Mouse (Mus musculus) ovary, postnatal 36 days (tissue): ENCODE measurements at regions not wholly inside any gene's neighbourhood (a gene's known extent, or its start where the extent isn't known, plus 50 kb on each side); places are given as distances from the start of the nearest gene placed in this dataset.

Experiments used
- DNase-seq: peaks from one replicate; pipeline ENCODE4 v3.0.0; 2022; ENCODE audit warnings: low spot score, mixed read lengths

DNA sequence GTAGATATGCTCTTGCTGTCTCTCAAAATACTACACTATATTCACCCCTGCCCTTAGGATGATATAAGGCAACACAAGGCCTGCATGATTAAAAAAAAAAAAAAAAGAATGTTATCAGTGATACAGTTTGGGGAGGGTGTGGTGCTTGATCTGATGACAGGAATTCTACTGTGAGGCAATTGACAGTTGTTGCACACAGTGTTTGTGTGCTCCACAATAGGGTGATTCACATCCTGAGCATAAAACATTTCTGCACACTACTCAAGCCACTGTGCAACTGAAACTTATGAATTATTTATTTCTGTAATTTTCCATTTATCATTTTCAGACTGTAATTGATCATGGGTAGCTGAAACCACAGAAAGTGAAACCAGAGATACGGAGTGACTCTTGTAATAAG lies 277.2 kb upstream of the Adgrl4 start:
- DNase-seq = no peak

DNA sequence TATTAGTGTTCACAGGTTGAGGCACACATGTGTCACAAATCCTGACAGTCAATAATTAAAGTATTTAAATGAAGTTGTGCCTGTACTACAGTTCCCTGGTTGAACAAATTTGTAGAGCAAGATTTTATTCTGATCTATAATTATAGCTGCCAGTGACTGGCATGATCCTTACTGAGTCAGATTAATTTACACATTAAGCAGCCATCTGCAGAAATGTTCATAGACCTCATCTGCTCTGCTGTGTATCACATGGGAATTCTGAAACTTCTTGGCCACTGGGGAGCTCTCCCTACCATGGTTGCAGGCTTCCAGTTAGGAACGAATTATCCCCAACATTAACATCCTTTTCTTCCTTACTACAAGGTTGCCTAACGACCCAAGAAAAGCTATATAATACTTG lies 255.6 kb upstream of the Adgrl4 start:
- no peak for DNase-seq

- DNase-seq = no peak
Observed at GRCm38 (mm10) chr3:151192092-151192491, 245.6 kb upstream of the Adgrl4 start.

DNA sequence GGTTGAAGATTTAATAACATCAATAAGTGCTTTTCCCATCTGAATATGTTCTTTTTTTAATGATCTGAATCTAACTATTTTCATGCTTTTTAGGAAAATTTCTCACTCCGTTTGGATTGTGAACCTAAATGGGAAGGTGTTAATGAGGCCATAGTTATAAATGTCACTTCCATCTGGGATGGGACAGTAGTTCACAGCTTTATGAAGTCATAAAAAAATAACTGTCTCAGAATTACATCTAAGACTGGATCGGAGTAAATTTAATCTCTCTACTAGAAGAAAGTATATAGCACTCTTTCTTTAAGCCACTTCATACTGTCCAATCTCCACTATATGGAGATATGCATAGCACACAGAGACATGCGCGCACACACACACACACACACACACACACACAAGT lies 226.7 kb upstream of the Adgrl4 start:
- DNase-seq = no peak

GRCm38 (mm10) chr3:151216764-151217502 lies 220.8 kb upstream of the Adgrl4 start:
- DNase-seq = no peak

DNA sequence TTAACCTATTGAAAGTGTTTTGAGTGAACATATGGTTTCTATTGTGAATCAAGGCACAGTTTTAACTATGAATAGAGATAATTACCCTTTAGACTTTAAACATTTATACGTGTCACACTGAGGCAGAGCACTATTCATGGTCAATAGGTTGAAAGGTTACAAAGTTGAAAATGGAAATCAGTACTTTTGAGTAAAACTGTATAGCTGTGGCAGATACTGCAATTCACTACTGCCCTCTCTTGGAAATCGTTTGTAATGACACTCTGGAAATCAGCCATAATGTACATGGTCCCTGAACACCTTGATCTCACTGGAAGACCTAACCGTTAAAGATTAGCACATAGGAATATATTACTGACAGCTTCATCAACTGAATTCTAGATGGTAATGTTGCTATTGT lies 215.3 kb upstream of the Adgrl4 start:
- DNase-seq = no peak

DNA sequence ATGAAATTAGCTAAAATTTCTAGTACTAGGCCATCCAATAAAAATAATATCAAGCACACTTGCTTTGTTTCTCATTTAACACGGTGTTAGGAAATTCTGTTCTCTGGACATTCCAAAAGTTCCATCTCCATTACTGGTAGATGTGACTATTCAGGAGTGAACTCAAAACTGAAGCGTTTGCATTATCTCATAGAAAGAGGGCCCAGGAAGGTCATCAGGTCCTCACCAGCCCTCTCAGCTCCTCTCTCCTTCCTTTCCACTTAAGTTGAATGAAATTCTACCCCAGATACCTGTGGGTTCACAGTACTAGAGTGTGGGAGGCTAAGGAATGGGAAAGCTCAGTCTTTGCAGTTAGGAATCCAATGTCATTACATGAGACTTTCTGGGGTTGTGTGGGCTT lies 185.2 kb upstream of the Adgrl4 start:
- no peak for DNase-seq

DNA sequence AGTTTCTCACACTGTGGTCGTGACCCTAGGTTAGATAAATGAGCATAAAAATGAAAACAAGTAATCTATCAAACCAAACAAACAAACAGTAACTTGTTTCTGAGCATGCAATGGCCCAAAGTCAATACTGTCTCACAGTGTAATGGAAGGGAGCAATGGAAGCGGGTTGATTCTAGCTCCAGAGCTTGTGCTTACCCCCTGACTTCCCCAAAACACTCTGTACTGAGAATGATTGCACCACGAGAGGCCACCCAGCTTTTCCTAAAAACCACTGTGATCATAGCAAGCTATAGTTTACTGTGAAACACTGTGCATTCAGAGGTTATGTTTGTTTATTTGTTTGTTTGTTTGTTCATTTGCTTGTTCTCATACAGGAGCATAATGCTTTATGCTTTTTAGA lies 174.9 kb upstream of the Adgrl4 start:
- DNase-seq = no peak

- DNase-seq = no peak
Observed at GRCm38 (mm10) chr3:151265658-151266057, 172.0 kb upstream of the Adgrl4 start.

DNA sequence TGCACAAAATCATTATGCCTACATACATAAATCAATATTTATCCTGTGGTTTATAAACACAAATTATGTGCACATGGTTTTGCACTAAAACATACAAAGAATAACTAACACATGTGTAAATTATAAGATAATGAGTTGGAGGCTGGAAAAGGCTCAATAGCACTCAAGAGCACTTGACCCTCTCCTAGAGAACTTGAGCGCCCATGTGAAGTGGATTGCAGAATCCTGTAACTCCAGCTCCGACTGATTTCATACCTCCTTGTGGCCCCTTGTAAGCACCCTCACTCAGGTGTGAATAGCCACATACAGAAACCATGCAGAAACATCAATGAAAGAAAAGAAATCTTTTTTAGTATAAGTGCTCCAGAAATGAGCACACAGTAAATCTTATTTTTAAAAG lies 168.2 kb upstream of the Adgrl4 start:
- no peak for DNase-seq

GRCm38 (mm10) chr3:151283829-151284228 lies 153.9 kb upstream of the Adgrl4 start:
- DNase-seq = no peak

DNA sequence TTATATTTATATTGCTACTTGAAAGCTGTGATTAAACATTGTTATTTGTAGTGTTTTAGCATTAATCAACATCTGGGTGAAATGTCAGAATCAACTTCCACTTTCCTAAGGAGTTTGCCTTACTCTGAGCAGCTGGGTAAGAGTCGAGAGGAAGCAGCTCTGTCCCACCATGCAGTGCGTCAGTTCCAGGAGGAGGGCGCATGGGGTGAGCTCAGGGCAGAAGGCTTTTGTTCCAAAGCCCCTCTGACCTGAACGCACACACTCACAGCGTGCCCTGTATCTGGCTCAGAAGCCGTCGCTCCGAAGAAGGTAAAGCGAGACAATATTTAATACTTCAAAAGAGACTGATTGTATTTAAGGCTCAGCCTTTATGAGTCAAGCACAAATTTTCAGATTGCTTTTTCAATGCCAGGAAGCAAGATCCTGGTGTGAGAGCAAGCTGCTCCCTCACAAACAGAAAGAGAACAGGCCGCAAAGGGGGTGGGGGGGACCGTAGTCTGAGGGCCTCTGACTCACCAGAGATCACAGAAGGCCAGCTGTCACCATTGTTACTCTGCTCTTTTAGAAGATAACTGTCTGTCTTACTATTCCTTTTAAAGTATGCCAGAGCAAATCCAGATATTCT lies 143.6 kb upstream of the Adgrl4 start:
- DNase-seq = no peak

- no peak for DNase-seq
Observed at GRCm38 (mm10) chr3:151294606-151295005, 143.1 kb upstream of the Adgrl4 start.

DNA sequence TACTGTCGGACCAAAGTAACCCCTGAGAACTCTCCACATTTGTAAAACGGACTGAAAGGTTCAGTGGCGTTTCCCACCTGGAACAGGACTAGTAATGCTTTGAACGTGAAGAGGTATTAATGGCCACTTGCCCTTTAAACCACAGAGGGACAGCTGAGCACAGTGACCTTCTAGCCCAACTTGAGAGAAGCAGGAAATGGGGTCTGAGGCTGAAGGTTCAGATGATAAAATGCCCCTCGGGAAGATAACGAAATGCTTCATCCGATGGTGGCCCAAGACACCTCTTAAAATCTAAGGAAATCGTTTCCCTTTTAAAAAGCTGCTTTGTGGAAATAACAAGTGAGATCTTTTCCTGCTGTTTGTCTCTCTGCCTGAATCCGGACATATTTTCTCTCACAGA lies 142.7 kb upstream of the Adgrl4 start:
- DNase-seq = no peak

GRCm38 (mm10) chr3:151298325-151298724 lies 139.4 kb upstream of the Adgrl4 start:
- no peak for DNase-seq

DNA sequence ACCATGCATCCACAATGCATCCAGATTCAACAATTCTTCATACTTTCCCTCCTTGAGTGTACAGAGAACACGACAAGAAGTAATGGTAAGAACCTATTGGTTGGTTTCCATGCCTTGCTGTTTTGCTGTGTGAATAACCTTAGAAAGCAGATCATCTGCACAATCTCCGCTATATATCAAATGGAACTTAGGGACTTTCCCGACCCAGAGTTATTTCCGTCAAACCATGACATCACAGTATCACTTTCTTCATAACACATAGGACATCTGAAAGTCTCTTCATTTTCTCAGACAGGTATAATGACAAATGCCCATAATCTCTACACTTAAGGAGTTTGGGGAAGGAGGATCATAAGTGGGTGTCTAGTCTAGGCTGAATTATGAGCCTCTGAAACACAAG lies 132.3 kb upstream of the Adgrl4 start:
- DNase-seq = no peak

GRCm38 (mm10) chr3:151307975-151308374 lies 129.7 kb upstream of the Adgrl4 start:
- DNase-seq = no peak

DNA sequence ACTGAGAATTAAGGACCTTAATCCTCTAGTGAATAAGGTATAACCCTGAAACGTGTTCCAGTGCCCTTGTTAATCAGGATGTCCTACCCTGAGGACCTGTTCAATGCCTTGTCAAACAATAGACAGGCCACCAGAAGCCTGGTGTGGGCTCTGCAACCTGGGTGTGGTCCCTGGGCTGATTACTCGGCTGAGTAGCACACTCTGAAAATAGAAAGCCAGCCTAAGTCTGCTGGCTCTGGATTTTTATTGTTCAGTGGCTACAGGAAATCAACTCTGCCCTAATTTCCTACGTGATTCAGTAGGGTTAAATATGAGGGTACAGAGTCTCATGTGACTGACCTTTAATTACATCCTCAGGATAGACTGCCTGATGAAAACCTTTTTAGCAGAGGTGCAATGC lies 113.9 kb upstream of the Adgrl4 start:
- DNase-seq = no peak

- no peak for DNase-seq
Observed at GRCm38 (mm10) chr3:151329801-151330200, 107.9 kb upstream of the Adgrl4 start.

GRCm38 (mm10) chr3:151331906-151332305 lies 105.8 kb upstream of the Adgrl4 start:
- no peak for DNase-seq

GRCm38 (mm10) chr3:151332317-151332687 lies 105.4 kb upstream of the Adgrl4 start:
- DNase-seq = no peak

DNA sequence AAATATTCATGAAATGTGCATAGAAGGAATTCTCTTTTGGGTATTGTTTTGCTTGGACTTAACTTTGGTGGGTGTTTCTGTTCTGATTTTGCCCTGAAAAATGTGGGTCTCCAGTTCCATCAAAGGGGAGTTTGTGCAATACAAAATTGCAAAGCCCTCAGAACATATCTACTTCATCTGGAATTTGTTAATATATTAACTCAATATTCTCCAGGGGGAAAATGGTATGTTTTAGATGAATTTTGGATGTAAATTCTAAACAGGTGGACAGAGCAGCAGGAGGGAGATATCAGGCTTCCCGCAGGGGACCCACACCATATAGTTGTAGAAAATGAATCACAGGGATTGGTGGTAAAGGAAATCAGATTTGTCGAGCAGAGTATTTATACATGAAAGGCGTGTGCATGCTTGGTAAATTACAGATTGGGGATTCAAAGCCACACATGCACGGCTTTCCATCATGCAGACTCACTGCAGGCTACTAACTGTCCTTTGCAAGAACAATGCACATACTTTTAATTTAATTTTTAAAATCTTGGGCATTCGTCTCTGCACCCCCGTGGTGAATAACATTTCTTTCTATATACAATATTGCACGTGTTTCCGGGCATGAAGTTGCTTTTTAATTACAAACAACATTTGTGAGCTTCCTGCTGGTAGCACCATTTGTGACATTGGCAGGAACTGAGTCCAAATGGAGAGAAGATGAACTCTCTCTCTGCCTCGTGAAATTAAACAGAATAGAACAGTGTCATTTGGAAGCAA lies 104.8 kb upstream of the Adgrl4 start:
- DNase-seq = no peak

DNA sequence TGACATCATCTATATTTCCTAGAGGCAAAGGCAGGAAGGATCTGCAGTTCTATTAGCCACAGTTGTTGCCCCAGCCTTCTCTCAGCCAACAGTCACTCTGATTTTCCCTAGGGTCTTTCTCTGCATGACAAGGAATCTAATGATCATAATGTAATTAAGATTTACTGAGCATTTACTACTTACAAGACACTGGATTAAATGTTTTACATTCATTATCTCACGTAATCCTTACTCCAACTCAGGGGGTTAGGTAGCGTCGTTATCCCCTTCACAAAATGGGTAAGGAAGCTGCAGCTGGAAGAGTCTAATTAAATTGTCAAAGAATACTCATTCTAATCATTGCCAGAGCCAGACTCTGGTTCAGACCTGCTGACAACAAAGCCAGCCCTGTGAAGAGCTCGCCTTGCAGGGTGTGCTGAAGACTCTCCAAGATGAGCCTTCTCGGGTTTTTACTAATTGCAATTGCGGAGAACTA lies 103.8 kb upstream of the Adgrl4 start:
- DNase-seq = no peak
